Mouse (Mus musculus): ENCODE results near the gene Kif6.
A peak's percentile ranks its signal among the peaks of the same experiment; 100 is the strongest.

Kif6 gene

GRCm38 (mm10) chr17:49935602-49936205 lies 320.8 kb downstream of the Kif6 start:
- H3K4me3 ChIP-seq (replicated peaks; ENCODE audit: low read length) = no peak overlapping the region
- H3K36me3 ChIP-seq (ENCODE audit: insufficient read depth, low read length) = no peaks in the 10 kb centered on the region
- peaks cover 10% of the 10 kb centered on the region for H3K4me1 ChIP-seq (replicated peaks; ENCODE audit: low read depth, low read length)
- TF ChIP-seq NANOG (IDR thresholded peaks at IDR 0.05; ENCODE audit: borderline replicate concordance, low read length) = no peak
- TF ChIP-seq CTCF (conservative IDR thresholded peaks at IDR 0.05; ENCODE audit: low read length) = peak; percentile 83
- no peak for TF ChIP-seq POU5F1 (IDR thresholded peaks at IDR 0.05; ENCODE audit: borderline replicate concordance, low read length)
- peaks cover 31% of the 10 kb centered on the region for H3K27me3 ChIP-seq (ENCODE audit: insufficient read depth, low read length)
- no peaks in the 10 kb centered on the region for H3K9me3 ChIP-seq (ENCODE audit: low read length)

GRCm38 (mm10) chr17:49936214-49936613 lies 321.3 kb downstream of the Kif6 start:
- no peaks in the 10 kb centered on the region for H3K9me3 ChIP-seq (ENCODE audit: low read length)
- H3K4me3 ChIP-seq (replicated peaks; ENCODE audit: low read length) = no peak overlapping the region
- peaks cover 10% of the 10 kb centered on the region for H3K4me1 ChIP-seq (replicated peaks; ENCODE audit: low read depth, low read length)
- TF ChIP-seq CTCF (conservative IDR thresholded peaks at IDR 0.05; ENCODE audit: low read length) (no peak), POU5F1 (IDR thresholded peaks at IDR 0.05; ENCODE audit: borderline replicate concordance, low read length) (no peak), NANOG (IDR thresholded peaks at IDR 0.05; ENCODE audit: borderline replicate concordance, low read length) (no peak)
- peaks cover 31% of the 10 kb centered on the region for H3K27me3 ChIP-seq (ENCODE audit: insufficient read depth, low read length)
- H3K36me3 ChIP-seq (ENCODE audit: insufficient read depth, low read length) = no peaks in the 10 kb centered on the region

GRCm38 (mm10) chr17:49939146-49939545 lies 324.2 kb downstream of the Kif6 start:
- Histone ChIP-seq H3K4me1 (replicated peaks; ENCODE audit: low read depth, low read length) (no peaks in the 10 kb centered on the region), H3K9me3 (ENCODE audit: low read length) (peaks cover 18% of the 10 kb centered on the region), H3K4me3 (replicated peaks; ENCODE audit: low read length) (no peak overlapping the region), H3K36me3 (ENCODE audit: insufficient read depth, low read length) (no peaks in the 10 kb centered on the region), H3K27me3 (ENCODE audit: insufficient read depth, low read length) (peaks cover 13% of the 10 kb centered on the region)
- TF ChIP-seq CTCF (conservative IDR thresholded peaks at IDR 0.05; ENCODE audit: low read length) = no peak
- TF ChIP-seq POU5F1 (IDR thresholded peaks at IDR 0.05; ENCODE audit: borderline replicate concordance, low read length) = no peak
- no peak for TF ChIP-seq NANOG (IDR thresholded peaks at IDR 0.05; ENCODE audit: borderline replicate concordance, low read length)

- H3K36me3 ChIP-seq (ENCODE audit: insufficient read depth, low read length) = no peaks in the 10 kb centered on the region
- no peak overlapping the region for H3K4me3 ChIP-seq (replicated peaks; ENCODE audit: low read length)
- no peaks in the 10 kb centered on the region for H3K4me1 ChIP-seq (replicated peaks; ENCODE audit: low read depth, low read length)
- no peaks in the 10 kb centered on the region; the same call in 1 of the 2 replicates for H3K27me3 ChIP-seq (ENCODE audit: insufficient read depth, low read length)
- H3K9me3 ChIP-seq (ENCODE audit: low read length) = peaks cover 31% of the 10 kb centered on the region
- TF ChIP-seq POU5F1 (IDR thresholded peaks at IDR 0.05; ENCODE audit: borderline replicate concordance, low read length) (no peak), CTCF (conservative IDR thresholded peaks at IDR 0.05; ENCODE audit: low read length) (peak; percentile 32)
Observed at GRCm38 (mm10) chr17:49942674-49943073, 327.7 kb downstream of the Kif6 start.

- H3K4me1 ChIP-seq (replicated peaks; ENCODE audit: low read depth, low read length) = peaks cover 6% of the 10 kb centered on the region; the same call in 1 of the 2 replicates
- no peak overlapping the region for H3K4me3 ChIP-seq (replicated peaks; ENCODE audit: low read length)
- H3K27me3 ChIP-seq (ENCODE audit: insufficient read depth, low read length) = no peaks in the 10 kb centered on the region; the same call in 1 of the 2 replicates
- H3K36me3 ChIP-seq (ENCODE audit: insufficient read depth, low read length) = no peaks in the 10 kb centered on the region
- no peaks in the 10 kb centered on the region for H3K9me3 ChIP-seq (ENCODE audit: low read length)
- no peak for TF ChIP-seq POU5F1 (IDR thresholded peaks at IDR 0.05; ENCODE audit: borderline replicate concordance, low read length)
- TF ChIP-seq CTCF (conservative IDR thresholded peaks at IDR 0.05; ENCODE audit: low read length) = peak; percentile 41
Observed at GRCm38 (mm10) chr17:49951491-49951855, 336.5 kb downstream of the Kif6 start.

- H3K36me3 ChIP-seq (ENCODE audit: insufficient read depth, low read length) = no peaks in the 10 kb centered on the region
- no peak; the same call in 1 of the 2 replicates for TF ChIP-seq CTCF (conservative IDR thresholded peaks at IDR 0.05; ENCODE audit: low read length)
- TF ChIP-seq NANOG (IDR thresholded peaks at IDR 0.05; ENCODE audit: borderline replicate concordance, low read length) = no peak
- no peak for TF ChIP-seq POU5F1 (IDR thresholded peaks at IDR 0.05; ENCODE audit: borderline replicate concordance, low read length)
- H3K4me1 ChIP-seq (replicated peaks; ENCODE audit: low read depth, low read length) = peaks cover 6% of the 10 kb centered on the region; the same call in 1 of the 2 replicates
Observed at GRCm38 (mm10) chr17:49951856-49952607, 337.1 kb downstream of the Kif6 start.

GRCm38 (mm10) chr17:49959021-49959420 lies 344.1 kb downstream of the Kif6 start:
- Histone ChIP-seq H3K9me3 (ENCODE audit: low read length) (peaks cover 9% of the 10 kb centered on the region), H3K4me3 (replicated peaks; ENCODE audit: low read length) (no peak overlapping the region), H3K27me3 (ENCODE audit: insufficient read depth, low read length) (no peaks in the 10 kb centered on the region), H3K4me1 (replicated peaks; ENCODE audit: low read depth, low read length) (no peaks in the 10 kb centered on the region), H3K36me3 (ENCODE audit: insufficient read depth, low read length) (no peaks in the 10 kb centered on the region)
- TF ChIP-seq POU5F1 (IDR thresholded peaks at IDR 0.05; ENCODE audit: borderline replicate concordance, low read length) (no peak), CTCF (conservative IDR thresholded peaks at IDR 0.05; ENCODE audit: low read length) (no peak), NANOG (IDR thresholded peaks at IDR 0.05; ENCODE audit: borderline replicate concordance, low read length) (no peak)

More at GRCm38 (mm10) chr17:49951856-49952607, 337.1 kb downstream of the Kif6 start:
- Histone ChIP-seq H3K27me3 (ENCODE audit: insufficient read depth, low read length) (no peaks in the 10 kb centered on the region; the same call in 1 of the 2 replicates), H3K9me3 (ENCODE audit: low read length) (no peaks in the 10 kb centered on the region), H3K4me3 (replicated peaks; ENCODE audit: low read length) (no peak overlapping the region)

Data from E14TG2a.4 (cell line).